Mouse (Mus musculus) thymus, adult 18-20 months (tissue): ENCODE results near the gene Eci1.
"Not testable (repeated sequence)": the region's sequence is repeated elsewhere in the genome, so short reads cannot be mapped to it uniquely, and the experiment has no call there.

Source experiments
- DNase-seq, 2 experiments: peaks; one replicate each; pipeline ENCODE4 v3.0.0; 2022; ENCODE audit warnings: mixed read lengths in 2 of 2

Gene Eci1

DNA sequence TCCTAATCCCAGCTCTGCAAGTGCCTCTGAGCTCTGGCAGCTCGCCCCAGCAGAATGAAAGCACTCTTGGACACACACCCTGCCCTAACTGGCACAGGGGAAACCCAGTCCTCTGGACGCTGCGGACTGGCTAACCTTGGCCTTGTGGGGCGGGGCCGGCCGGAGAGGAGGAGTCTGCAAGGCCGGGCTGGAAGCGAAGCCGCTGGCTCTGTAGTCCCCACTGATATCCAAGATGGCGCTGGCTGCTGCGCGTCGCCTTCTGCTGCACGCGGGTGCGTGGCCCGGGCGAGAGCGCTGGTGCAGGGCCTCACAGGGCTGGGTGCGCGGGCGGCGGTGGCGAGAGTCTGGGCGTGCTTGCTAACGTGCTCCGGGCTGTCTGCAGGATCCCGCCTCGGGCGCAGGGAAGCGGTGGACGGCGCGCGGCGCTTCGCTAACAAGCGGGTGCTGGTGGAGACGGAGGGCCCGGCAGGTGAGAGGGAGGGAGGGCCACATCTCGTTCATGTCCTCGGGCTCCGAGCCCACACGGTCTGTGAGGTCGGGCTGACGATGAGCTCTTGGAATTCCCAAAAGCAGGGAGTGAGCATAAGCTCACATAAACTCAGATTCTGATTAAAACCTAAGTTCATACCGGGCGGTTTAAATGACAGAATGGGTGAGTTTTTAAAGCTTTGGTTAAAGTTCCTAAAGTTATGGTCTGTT is at the start of gene Eci1:
Eci1 (plus strand) TSS at position 171 of the 699 bp plus-strand sequence.
- DNase-seq, result peak; percentile 64 to 68

DNA sequence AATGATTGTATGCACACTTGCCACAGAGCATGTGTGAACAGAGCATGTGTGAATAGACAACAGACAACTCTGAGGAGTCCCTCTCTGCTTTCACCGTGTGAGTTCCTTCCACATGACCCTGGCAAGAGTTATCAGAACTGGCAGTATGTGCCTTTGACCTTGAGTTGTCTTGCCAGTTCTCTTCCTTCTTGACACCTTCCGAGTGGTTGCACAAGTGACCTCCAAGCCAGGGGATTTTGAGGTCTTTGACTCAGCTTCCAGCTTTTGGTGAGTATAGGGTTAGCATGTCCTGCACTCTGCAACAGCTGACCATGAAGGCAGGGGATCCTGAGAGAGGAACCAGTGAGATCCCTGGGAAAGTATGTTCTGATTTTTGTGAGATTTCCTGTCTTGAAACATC is 47.9 kb upstream of the Eci1 start:
- DNase-seq, result no peak

DNA sequence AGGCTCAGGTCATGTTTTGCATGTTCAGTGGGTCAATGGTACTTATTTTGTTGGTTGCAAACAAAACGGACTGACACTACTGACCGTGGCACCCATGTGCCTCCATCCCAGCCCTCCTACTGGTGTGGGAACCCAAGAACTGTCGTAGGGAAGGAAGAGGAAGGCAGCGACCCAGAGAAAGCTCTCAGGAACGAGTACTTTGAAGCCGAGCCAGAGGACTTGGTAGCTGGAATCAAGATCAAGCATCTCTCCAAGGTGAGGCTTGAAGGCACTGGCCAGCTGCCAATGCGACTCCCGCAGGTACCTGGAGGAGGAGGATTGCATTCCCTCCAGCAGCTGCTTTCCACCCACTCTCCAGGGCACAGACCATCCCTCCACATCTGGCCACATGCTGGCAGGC is 42.7 kb upstream of the Eci1 start:
- no peak for DNase-seq

DNA sequence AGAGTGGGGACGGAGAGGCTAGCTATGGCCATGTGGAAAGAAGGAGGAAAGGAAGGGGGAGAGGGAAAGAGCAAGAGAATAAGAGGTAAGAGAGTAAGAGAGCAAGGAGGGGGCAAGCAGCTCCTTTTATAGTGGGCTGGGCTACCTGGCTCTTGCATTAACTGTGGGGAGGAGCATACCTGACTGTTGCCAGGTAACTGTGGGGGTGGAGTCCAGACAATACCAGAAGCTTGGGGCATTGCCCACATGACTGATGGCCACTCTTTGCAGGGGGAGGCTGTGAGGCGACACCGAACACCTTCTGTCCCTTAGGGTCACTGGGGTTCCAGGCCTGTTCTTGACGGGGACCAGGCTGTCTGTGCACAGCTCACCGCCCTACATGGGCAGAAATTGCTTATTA is 37.7 kb upstream of the Eci1 start:
- no peak for DNase-seq

DNA sequence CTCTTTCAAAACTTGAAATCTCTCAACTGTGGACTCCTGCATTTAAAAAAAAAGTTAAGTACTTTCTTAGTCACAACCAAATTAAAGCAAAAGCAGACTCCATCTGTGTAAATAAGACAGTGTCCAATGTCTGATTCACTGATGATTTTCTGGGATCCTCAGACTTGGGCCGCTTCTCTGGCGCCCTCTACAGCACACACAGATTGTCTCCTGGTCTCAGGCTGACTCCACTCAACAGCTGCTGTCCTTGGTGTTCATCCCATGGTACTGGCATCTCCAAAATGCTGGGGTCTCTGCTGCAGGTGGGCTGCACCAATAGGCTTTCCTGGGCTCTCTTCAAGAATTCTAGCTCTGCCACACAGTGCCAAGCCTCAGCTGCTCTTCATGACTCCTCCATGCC is 36.6 kb upstream of the Eci1 start:
- no peak for DNase-seq

DNA sequence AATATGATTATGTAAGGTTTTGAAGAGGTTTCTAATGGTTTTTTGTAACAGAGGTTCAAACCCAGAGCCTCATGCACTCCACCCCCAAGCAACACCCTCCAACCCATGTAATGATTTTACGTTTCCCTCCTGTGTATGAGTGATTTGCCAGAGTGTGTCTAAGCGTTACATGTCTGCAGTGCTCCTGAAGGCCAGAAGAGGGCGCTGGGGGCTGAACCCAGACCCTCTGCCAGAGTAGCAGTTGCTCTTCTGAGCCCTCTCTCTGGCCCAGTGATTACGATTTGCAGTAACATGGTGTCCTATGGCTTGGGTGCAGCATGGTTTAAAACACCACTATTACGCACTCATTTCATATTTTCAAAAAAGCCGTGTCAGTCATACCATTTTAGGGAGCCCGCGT is 35.3 kb upstream of the Eci1 start:
- no peak for DNase-seq

DNA sequence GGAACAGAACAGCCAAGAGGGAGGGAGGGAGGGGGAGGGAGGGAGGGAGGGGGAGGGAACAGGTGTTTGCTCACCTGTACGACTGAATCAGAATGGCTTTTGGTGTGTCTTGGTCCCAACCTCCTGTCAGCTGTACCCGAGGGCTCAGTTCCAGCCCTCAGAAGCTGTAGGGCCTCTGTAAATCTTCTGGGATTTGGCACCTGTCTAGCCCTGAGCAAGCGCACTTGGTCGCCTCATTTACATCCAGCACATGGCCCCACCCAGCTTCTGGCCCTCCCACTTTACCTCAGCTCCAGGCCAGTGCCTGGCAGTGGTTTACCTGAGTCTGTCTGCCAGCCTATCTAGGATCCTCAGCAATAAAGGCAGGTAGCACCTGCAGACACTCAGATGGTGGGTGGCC is 32.9 kb upstream of the Eci1 start:
- DNase-seq, result no peak

DNA sequence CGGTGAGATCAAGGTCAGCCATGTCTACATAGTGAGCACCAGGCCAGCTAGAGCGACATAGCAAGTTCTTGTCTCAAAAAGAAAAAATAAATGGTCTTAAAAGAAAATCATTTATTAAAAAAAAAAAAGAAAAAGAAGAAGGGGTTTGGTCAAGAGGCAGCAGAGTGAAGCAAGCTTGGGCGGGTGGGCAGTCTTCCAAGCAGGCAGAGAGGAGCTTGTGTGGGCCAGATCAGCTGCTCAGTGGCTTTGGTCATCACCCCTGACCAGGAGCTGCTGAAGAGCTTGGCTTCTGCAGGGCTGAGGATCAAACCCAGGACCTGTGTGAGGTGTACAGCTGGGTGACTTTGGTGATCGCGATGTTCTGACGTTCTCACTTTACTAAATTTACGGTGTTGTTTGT is 32.0 kb upstream of the Eci1 start:
- DNase-seq, result no peak

DNA sequence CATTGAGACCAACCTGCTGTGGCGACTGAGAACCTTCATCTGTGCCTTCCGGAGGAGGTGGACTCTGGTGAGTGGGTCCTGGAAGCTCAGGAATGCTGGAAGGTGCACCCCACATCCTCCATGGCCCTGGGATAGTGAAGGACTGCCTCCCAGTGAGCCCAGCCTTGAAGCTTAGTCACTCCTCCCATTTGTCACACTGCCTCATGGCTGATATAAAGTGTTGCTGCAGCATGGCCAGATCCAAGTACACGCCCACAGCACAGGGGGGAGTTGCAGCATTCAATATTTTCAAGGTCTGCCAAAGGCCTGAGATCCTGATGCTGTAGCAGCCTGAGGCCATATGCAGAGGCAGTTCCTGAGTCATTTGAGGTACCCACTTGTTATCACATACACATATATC is 24.1 kb upstream of the Eci1 start:
- no peak for DNase-seq

DNA sequence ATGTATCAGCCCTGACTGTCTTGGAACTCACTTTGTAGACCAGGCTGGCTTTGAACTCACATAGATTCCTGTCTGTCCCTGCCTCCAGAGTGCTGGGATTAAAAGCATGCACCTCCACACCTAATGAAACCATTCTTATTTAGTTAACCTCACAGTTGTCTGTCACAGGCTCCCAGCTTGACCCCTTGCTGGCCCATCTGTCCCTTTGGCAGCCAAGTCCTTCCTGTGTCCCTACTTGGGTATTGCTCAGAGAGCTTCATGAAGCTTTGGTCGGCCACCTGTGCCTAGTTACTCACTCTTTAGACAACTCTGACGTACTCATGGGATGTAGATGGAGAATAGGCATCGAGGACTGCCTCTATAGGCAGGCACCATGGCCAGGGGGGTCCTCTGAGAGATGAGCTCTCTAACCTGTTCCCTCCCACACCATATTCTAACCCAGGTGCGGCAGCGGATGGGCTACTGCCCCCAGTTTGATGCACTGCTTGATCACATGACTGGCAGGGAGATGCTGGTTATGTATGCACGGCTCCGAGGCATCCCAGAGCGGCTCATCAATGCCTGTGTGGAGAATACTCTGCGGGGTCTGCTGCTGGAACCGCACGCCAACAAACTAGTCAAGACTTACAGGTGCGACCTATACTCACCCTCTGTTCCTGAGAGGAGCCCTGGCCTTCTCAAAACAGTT is 19.2 kb upstream of the Eci1 start:
- no peak for DNase-seq

DNA sequence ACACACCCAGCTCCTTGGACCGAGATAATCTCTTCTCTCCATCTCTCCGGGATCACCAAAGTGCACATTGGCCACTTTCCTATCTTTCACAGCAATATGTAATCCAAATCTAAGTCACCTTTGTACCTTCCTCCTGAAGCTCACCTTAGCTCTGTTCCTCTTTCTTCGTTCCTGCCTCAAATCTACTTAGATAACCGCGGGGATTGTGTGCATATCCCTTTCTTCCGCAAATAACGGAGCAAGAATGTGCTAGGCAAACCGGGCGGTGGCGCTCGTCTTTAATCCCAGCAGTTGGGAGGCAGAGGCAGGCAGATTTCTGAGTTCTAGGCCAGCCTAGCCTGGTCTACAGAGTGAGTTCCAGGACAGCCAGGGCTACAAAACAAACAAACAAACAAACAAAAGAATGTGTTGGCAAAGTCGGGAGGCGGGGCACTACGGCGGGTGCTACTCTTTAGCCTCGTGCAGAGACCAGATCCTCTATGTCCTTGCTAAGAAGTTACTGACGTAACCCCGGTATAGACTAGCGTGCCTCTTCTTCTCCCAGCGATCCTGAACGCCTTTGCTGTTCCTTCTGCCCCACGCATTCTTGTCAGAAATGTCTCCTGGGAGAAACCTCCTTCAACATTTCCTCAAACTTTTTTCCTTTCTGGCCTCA is 12.8 kb upstream of the Eci1 start:
- peak; percentile 20 to 44 for DNase-seq

DNA sequence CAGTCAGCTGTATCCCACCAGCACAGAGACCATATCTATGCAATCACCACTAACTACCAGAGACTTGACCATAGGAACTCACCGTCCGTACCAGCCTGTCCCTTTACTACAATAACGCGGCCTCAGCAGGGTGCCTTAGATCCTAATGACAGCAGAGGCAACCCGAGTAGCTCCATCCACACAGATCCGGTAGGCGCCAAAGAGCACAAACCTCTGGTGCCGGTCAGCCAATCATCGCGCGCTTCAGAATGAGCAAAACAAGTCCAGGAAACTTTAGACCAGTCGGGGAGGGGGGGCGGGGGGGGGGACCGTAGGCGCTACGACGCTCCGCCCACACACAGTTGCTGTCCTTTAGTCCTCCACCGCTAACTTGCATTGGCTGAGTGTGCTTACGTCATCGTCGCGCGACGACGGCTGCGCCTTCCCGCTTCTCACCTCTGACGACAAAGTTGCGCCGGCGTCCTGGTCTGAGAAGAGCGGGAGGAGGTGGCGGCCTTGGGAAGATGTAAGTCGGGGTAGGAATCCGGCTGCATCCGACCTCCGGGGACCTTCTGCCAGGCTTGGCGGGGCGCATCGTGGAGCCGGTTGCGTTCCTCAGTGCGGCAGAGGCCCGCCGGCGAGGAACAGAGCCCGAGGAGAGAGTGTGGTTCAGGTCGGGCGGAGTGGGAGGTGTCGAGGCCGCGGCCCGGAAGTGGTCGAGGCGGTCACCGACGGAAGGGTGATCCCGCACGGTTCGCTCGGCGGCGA is 12.0 kb upstream of the Eci1 start, which contains the start of gene Rnps1:
Rnps1 (plus strand) TSS at position 336 of the 747 bp plus-strand sequence.
- DNase-seq, result peak; percentile 82 to 89

DNA sequence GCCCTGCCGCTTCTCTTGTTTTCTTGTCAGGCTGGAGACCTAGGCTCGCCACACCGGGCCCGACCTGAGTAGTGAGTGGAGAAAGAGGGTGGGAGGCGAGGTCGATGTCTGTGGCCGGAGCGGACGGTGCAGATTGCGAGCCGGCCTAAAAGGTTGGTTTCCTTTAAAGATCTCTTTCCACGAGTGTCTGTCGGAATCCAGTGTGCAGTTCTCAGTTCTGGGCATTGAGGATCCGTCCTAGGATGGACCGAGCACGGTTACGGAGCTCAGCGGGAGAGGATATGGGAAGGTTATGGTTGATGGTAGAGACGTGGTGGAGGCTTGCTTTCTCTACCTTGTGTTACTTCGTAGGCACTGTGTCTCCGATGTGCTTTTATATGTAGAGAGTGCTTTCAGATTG is 11.4 kb upstream of the Eci1 start:
- no peak for DNase-seq

DNA sequence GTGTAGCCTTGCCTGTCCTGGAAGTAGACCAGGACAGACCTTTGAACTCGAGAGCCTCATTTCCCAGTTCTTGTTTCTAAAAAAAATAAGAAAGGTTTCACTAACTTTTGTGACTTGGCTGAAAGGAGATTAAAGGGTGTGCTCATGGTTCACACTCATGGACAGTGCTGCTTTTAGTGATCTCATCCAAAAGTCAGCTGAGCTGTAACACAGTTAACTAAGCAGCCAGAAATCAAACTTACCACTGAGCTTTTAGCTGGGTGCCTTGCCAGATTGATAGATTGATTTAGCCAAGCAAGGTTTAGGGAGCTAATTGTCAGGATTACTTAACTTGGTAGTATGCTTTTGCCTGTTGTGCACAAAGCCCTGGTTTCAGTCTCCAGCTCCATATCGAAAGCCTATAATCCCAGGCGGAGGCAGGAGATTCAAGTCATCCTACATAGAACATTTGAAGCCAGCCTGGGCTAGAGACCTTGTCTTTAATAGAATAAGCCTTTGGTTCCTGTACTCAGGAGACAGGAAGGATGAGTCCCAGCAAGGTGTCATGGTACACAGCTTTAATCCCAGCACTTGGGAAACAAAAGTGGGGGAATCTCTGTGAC is 10.3 kb upstream of the Eci1 start:
- DNase-seq, result no peak

DNA sequence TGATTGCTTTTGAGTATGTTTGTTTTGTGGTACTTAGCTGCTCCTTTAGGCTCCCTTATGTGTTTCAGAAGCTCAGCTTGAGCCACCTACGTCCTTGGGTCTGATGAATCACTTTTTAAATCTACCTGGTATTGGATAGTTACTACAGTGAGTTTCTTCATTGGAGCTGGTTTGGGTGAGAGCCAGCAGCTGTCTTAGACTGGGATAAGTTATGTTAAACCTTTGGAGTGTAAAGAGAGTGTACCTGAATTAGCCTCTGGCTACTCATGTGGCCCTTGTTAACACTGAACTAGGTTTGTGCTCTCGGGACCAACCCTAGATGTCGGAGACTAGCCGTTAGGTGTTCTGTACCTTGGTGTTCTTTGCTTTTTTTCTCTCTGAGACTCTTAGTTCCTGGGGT is 3.3 kb upstream of the Eci1 start:
- no peak for DNase-seq

DNA sequence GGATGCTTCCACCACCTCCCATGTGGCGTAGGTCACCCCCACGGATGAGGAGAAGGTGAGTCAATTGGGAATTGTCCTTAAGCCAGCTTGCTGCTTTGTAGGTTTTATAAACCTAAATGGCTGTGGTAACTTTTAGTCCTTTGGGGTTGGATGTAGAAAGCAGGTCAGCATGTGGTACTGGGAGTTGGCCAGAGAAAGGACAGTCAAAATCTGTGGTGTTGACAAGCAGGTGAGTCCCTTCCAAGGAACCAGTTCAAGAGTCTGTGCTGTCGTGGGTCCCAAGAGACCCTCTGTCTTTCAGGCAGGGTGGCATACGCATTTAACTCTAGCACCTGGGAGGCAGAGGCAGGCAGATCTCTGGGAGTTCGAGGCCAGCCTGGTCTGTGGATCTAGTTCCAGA is 2.0 kb upstream of the Eci1 start:
- no peak for DNase-seq

DNA sequence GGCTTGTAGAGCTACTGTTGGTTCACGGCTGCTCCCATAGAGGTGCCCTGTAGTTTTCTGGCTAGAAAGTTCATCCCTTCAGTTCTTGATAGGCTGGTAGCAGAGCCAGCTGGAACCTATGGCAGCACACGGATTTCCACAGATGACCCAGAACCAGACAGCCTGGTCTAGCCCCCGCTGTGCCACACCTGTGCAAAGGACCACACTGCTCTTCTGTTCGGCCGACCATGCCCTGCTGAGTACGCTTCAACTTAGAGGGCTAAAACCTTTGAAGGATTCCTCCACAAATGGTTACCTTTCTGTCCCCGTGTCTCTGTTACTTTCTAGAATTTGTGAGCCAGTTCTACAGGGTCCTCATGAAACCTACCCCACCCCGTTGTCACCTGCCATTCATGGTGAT is 1.1 kb upstream of the Eci1 start:
- not testable (repeated sequence) for DNase-seq

DNA sequence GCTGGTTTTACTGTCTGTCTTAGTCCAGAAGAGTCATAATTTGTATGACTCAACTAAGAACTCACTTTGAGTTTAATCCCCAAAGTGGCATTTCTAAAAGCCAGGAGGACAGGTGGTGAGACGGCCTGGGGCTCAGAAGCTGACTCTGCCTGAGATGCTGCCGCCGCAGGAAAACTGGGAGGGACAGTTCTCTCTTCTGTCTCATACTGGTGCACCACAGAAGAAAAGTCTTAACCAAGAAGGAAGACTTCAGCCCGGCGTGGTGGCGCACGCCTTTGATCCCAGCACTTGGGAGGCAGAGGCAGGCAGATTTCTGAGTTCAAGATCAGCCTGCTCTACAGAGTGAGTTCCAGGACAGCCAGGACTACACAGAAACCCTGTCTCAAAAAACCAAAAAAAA is 536 bp upstream of the Eci1 start:
- DNase-seq, result no peak

DNA sequence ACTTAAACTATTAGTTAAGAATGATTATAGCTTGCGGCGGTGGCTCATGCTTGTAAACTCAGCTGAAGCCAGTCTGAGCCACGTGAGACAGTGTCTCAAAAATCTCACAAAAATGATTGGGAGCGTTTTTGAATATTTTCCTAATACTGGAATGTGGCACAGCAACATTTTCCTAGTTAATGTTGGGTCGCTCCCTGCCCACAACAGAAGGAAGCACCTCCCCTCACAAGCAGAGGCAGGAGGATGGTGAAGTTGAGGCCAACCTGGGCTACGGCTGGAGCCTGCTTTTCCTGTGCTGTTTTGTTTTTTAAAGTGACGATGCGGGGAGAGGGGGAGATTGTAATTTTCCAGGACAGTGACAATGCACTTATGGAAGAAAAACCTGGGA is 723 bp downstream of the Eci1 start:
- no peak for DNase-seq

DNA sequence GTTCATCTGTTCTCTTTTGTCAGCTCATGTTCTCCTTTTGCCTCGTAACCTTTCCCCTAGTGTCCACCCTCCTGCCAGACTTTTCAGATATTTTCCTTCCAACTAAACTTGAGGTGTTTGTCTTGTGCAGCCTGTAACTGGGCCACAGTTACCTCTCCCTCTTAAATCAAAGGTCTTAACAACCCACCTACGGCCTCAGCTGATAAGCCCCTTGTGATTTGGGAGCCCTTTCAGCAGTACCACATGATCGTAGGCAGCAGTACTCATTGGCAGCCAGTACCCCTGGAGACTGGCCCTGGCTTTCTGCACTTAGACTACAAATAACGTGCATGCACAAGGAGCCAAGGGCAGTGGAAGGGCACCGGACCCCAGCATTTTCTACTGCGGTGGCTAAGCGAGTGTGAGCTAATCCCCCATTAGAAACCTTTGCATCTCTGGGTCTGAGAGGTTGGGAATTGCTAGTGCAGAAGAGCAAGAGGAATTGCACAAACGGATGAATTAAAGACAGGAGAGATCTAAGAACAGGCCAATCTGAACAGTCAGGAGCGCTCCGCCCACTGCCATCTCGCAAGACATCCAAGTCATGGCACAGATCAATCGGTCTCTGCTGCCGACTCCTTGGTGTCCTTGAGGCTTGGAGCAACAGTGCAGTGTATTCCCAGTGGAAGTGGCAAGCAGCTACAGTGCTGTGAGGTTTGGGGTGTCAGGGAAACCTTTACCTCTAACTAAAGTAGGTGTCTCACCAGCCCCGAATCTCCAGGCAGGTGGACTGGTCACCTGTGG is 3.0 kb downstream of the Eci1 start:
- no peak for DNase-seq

DNA sequence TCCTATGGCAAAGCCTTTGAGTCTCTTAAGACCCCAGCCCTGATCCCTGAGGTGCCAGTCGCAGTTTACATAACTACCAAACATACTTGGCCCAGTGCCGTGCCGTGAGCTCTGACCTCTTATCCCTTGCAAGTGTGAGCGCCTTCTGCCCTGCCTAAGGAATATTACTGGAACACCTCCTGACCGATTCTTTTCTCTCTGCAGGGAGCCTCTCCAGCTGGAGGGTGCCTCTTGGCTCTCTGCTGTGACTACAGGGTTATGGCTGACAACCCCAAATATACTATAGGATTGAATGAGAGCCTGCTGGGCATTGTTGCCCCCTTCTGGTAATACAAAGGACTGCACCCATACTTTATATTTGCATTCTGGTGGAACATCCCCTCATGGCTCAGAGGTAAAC is 10.6 kb downstream of the Eci1 start:
- DNase-seq, result no peak

DNA sequence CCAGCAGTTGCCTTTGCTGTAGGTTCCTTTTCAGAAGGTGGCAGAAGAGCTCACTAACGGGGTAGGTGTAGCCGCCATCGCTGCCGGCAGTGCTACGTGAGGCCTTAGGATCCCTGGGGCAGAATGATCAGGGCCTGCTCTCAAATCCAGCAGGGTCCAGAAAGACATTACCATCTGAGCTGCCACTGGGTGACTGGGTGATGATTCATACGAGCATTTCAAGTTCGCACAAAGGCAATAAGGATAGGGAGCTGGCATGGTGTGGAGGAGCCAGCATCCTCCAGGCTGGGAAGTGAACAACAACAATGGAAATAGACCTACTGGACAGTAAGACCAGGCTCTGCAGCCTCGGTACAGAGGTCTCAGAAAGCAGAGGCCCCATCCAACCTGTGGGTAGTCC is 13.9 kb downstream of the Eci1 start:
- no peak for DNase-seq
